Mouse (Mus musculus): ENCODE data around the gene Nol3.

- TF ChIP-seq RAD21 (IDR thresholded peaks at IDR 0.05; ENCODE audit: low read depth, low read length) (no peak), KAT2A (conservative IDR thresholded peaks at IDR 0.05; ENCODE audit: low read depth, low read length) (no peak), POLR2A (IDR thresholded peaks at IDR 0.05; ENCODE audit: control insufficient read depth in 1 of 2, insufficient read depth in 1 of 2, low read depth in 1 of 2, low read length in 2 of 2, poor library complexity in 1 of 2) (no peak), POLR2AphosphoS2 (IDR thresholded peaks at IDR 0.05; ENCODE audit: low read length) (no peak), CTCF (IDR thresholded peaks at IDR 0.05 in 2 of 3, conservative IDR thresholded peaks at IDR 0.05 in 1 of 3; ENCODE audit: control insufficient read depth in 1 of 3, insufficient read depth in 1 of 3, low read depth in 2 of 3, low read length in 3 of 3, poor library complexity in 1 of 3, severe bottlenecking in 1 of 3) (no peak), NRF1 (IDR thresholded peaks at IDR 0.05; ENCODE audit: insufficient read depth, low read depth, low read length, poor library complexity, severe bottlenecking) (no peak), BHLHE40 (IDR thresholded peaks at IDR 0.05; ENCODE audit: borderline replicate concordance, low read depth, low read length) (no peak)
These were observed 22.2 kb upstream of the Nol3 start for GRCm38 (mm10) chr8:105253766-105254151.
